Mouse (Mus musculus) gastrocnemius, postnatal 25 days (tissue): ENCODE measurements around the gene Ppip5k2. TPM values are rescaled to one million over a fixed set of nuclear protein-coding genes. Genes with fewer than 3 reads are reported as not detected.
A peak's percentile ranks its signal among the peaks of the same experiment; 100 is the strongest.

Source experiments
- DNase-seq: peaks from one replicate; pipeline ENCODE4 v3.0.0; 2022
- total RNA-seq, 2 experiments: library from RNA; stranded (reverse); gene quantifications; 1 replicate in 1 of 2; 2 replicates in 1 of 2; pipeline ENCODE4 v1.2.3; 2021

Gene Ppip5k2
- total RNA-seq, 2 experiments from 2014 or later = 1.8 to 2.6 TPM

GRCm38 (mm10) chr1:97754392-97754791, 15.8 kb downstream of the Ppip5k2 start:
- DNase-seq = no peak

- no peak for DNase-seq
Measured at GRCm38 (mm10) chr1:97753216-97753615, 17.0 kb downstream of the Ppip5k2 start.

- no peak for DNase-seq
Measured at GRCm38 (mm10) chr1:97748163-97748562, 22.0 kb downstream of the Ppip5k2 start.

- no peak for DNase-seq
Measured at GRCm38 (mm10) chr1:97746261-97746660, 23.9 kb downstream of the Ppip5k2 start.

GRCm38 (mm10) chr1:97745712-97746111, 24.5 kb downstream of the Ppip5k2 start:
- DNase-seq = no peak

GRCm38 (mm10) chr1:97743063-97743462, 27.1 kb downstream of the Ppip5k2 start:
- no peak for DNase-seq

GRCm38 (mm10) chr1:97729339-97729738, 40.9 kb downstream of the Ppip5k2 start:
- no peak for DNase-seq

GRCm38 (mm10) chr1:97726730-97727129, 43.5 kb downstream of the Ppip5k2 start:
- no peak for DNase-seq

- no peak for DNase-seq
Measured at GRCm38 (mm10) chr1:97718440-97718839, 51.8 kb downstream of the Ppip5k2 start.

GRCm38 (mm10) chr1:97714334-97714868, 55.8 kb downstream of the Ppip5k2 start:
- no peak for DNase-seq

- DNase-seq = no peak
Measured at GRCm38 (mm10) chr1:97710520-97710919, 59.7 kb downstream of the Ppip5k2 start.

- DNase-seq = no peak
Measured at GRCm38 (mm10) chr1:97705389-97705788, 64.8 kb downstream of the Ppip5k2 start.

GRCm38 (mm10) chr1:97704646-97705045, 65.6 kb downstream of the Ppip5k2 start:
- no peak for DNase-seq

- DNase-seq = no peak
Measured at GRCm38 (mm10) chr1:97698956-97699570, 71.1 kb downstream of the Ppip5k2 start.

GRCm38 (mm10) chr1:97697273-97697672, 72.9 kb downstream of the Ppip5k2 start:
- no peak for DNase-seq

- no peak for DNase-seq
Measured at GRCm38 (mm10) chr1:97693825-97694224, 76.4 kb downstream of the Ppip5k2 start.

- peak; percentile 16 for DNase-seq
Measured at GRCm38 (mm10) chr1:97688756-97689155, 81.5 kb downstream of the Ppip5k2 start.

- DNase-seq = no peak
Measured at GRCm38 (mm10) chr1:97676526-97677177, 93.6 kb downstream of the Ppip5k2 start.

GRCm38 (mm10) chr1:97676115-97676514, 94.1 kb downstream of the Ppip5k2 start:
- no peak for DNase-seq

- DNase-seq = no peak
Measured at GRCm38 (mm10) chr1:97672849-97673248, 97.4 kb downstream of the Ppip5k2 start.

GRCm38 (mm10) chr1:97667288-97667687, 102.9 kb downstream of the Ppip5k2 start:
- DNase-seq = no peak

GRCm38 (mm10) chr1:97662324-97662723, 107.9 kb downstream of the Ppip5k2 start:
- no peak for DNase-seq

GRCm38 (mm10) chr1:97661406-97662241, 108.6 kb downstream of the Ppip5k2 start, which contains the start of gene D1Ertd622e:
TSS of gene D1Ertd622e (minus strand) at chr1:97662074.
- DNase-seq = peak; percentile 85
